Mouse (Mus musculus): Measurements from ENCODE around the gene Eif5a2.

GRCm38 (mm10) chr3:28775958-28776357, 5.1 kb upstream of the Eif5a2 start:
- no peak for TF ChIP-seq CTCF (IDR thresholded peaks at IDR 0.05; ENCODE audit: borderline replicate concordance, insufficient read depth, low read depth, low read length)
- TF ChIP-seq POLR2A (IDR thresholded peaks at IDR 0.05; ENCODE audit: borderline replicate concordance, insufficient read depth, low read length), result no peak
